Mouse (Mus musculus) sigmoid colon, adult 10 weeks (tissue): ENCODE results near the gene Tbc1d23. TPM values are rescaled to one million over a fixed set of nuclear protein-coding genes. Genes with fewer than 3 reads are reported as not detected.

Experiments
- polyA plus RNA-seq: library from polyadenylated mRNA; stranded (reverse); fragments of 350-450 nt; fragmentation: Illumina TruSeq; extraction: RNeasy Lipid Tissue Mini Kit (QIAGEN cat#74804); gene quantifications from one replicate; pipeline ENCODE4 v1.2.3, GENCODE M21; 2014; ENCODE audit warnings: low read depth, low replicate concordance

Gene Tbc1d23
- 97.3 TPM for polyA plus RNA-seq

DNA sequence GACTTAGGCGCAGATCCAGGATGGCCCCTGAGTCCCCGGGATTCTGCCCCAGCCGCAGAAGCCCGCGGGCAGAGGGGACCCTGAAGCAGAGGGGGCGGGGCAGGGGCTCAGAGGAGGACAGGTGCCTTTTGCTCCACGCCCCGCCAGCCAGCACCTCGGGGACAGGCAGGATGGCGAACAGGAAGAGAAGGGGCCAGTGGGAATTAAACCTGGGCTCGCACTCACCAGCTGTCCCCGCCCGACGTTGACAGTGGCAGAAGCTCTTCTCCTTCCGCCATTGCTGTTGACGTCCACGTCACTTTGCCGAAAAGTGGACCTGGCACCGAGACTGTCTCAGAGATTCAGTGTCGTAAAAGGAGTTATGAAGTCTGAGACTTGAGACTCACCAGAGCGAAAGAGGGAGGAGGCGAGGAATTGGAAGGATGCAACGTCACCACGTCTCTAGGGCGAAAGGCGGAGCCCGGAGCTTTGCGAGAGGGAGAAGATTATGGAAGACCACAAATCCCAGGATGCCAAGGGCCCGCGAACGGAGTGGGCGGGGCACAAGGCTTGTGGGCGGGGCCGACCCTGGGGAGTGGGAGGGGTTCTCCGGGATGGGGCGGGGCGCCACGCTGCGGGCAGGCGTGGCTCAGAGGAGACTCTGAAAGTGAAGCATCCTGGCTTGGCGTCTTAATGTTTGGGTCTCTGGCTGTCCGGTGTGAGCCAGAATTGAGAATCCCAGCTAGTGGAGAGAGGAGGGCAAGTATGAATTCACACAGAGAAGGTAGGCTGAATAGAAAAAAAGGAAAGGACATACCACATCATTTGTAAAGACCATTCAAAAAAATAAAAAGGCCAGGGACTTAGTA lies at the start of gene Tbc1d23:
Gene Tbc1d23 (minus strand): TSS at position 416 of the 848 bp plus-strand sequence.

DNA sequence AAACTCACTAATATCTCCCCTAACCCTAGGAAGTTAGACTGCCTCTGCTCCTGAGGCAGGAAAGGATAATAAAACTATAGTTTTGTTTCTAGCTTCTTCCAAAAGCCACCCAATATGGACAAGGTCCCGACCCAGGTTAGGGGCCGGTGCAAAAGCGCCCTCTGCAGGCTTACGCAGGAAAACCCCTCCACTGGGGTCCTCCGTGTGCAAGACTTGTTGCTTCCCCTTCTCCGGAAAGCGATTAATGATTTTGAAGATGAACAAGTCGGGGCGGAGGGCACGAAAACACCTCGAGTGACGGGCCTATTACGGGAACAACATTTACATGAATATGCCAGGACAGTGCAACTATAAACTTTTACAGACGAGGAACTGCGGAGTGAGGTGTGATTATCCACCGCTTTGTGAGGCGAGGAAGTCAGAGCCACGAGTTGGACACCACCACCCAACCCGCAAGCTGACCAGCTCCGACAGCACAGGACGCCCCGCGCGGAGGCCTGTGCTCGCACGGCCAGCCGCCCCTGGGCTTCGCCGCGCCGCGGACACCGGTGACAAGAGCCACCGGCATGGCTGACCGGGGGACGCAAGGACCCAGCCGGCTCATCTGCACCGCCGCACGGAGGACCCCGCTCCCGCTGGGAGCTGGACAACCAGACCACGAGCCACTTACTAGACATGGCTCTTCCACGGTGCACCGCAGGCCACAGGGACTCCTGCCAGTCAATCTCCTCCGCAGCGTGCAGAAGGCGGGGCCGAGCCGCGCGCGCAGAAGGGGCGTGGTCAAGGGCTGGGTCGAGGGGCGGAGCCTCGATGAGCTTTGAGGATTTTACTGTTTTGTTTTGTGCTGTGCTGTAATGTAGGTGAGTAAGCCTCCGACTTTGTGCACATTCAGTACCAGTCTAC lies 64.4 kb downstream of the Tbc1d23 start, which contains the start of gene Nit2:
Gene Nit2 (minus strand): TSS at position 731 of the 903 bp plus-strand sequence.

DNA sequence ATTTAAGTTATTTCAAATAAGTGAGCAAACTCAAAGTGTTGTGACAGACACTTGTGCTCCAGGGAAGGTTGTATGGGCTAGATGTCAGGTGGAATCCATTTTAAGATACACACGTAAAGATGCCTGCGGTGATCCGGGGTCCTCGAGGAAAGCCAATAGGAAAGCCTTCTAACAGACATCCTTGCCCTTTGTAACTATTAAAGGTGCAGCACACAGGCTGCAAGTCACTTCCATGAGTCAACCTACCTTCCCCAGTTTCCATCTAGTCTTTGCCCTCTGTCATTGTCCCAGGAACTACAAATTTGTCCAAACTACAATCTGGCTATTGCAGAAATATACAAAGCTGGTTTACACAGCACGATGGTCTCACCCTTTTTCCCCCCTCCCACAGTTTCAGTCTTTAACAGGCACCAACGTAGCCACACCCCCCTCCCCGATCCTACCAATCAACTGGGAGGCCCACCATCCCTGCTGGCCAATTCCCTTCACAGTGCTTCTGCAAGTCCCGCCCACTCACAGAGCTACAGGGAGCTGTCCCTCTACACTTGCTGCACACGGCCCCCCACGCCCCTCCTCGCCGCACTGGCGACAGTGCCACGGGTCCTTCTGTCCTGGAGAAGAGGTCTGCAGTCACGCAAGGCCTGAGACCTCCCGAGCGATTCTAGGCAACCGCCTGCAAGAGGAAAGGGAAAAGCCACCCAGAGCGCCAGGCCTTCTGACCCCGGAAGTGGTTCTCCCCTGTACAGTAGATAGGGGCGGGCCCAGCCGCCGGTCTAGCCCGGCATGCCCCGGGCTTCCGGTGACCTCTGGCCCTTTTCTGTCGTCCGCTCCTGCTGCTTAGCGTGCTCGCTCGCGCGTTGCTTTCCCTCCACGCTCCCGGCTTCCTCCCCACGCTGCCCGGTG lies 110.1 kb downstream of the Tbc1d23 start, which contains the start of gene Tomm70a:
Gene Tomm70a (plus strand): TSS at position 791 of the 903 bp plus-strand sequence.

Other genes starting within 250 kb of the Tbc1d23 start
- gene Tmem45a2, start 160.1 kb downstream of the Tbc1d23 start, polyA plus RNA-seq = not detected
- gene Tomm70a, start 109.8 kb downstream of the Tbc1d23 start, polyA plus RNA-seq = 110 TPM
- gene Nit2, start 64.2 kb downstream of the Tbc1d23 start, polyA plus RNA-seq = 45.5 TPM
- gene Tmem30c, start 61.4 kb upstream of the Tbc1d23 start, polyA plus RNA-seq = not detected
- gene Filip1l, start 121.6 kb upstream of the Tbc1d23 start, polyA plus RNA-seq = 256 TPM